Mouse (Mus musculus) spleen, adult 12 weeks (tissue): ENCODE measurements around the gene Vps8.
A peak's percentile ranks its signal among the peaks of the same experiment; 100 is the strongest.

Experiments
- DNase-seq: peaks from one replicate; pipeline ENCODE4 v3.0.0; 2022; ENCODE audit warnings: low spot score

Gene Vps8

DNA sequence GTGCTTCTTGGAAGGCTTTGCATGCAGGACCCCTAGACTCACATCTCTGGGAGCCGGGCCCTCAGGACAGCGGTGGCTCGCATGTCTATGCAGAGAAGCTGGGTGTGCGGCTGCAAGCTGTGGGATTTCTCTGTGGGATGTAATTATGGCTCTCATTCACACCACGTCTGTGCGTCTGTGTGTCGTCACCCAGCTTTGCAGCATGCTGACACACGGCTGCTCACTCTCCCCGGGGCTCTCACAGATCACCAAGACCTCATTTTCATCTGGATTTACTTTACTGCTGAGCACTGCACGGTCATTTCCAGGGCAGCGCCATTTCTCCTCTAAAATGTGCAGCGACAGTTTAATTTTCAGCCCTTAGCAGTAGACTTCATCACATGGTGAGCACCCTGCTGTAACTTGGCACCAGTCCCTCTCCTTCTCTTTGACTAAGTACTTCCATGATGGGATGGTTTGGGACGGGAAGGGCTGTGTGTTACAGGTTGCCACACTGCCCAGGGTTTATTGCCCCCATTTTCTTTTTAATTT, 205.2 kb downstream of the Vps8 start:
- DNase-seq, result no peak

DNA sequence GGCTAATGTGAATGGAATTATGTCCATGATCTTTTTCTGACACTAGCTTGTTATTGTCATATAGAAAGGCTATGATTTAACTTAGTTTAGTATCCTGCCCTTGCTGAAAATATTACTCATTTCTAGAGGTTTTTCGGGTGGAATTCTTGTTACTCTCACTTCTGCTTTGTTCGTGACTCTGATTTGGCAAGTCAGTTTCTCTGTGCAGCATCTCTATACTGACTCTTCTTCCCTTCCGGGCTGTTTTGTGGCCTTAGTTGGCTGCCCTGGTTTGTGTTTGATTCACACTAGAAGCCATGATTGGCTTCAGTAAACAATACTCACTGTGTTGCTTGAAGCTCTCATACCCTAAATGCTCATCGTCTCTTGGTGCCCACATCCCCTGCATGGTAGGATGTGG, 207.7 kb downstream of the Vps8 start:
- DNase-seq, result no peak

DNA sequence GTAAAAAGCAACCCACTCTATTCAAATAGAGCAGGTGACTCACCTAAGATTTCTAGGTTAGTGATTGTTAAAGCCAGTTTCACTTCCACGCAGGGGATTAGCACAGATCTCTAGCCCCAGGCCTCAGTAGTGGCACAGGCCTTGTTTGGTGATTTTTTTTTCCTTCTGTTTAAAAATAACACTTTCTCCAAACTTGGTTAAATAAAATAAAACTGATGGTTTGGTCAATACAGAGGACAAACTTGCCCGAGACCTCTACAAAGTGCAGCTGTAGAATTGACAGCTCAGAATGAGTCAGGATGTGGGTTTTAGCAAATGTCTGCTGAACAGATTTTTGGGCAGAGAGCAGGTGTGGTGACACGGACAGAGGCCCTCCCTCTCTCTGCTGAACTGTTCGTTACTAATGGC, 208.9 kb downstream of the Vps8 start:
- no peak for DNase-seq

- DNase-seq, result no peak
These were observed 211.5 kb downstream of the Vps8 start for GRCm38 (mm10) chr16:21634460-21634859.

- DNase-seq, result no peak
These were observed 213.4 kb downstream of the Vps8 start for GRCm38 (mm10) chr16:21636156-21636853.

DNA sequence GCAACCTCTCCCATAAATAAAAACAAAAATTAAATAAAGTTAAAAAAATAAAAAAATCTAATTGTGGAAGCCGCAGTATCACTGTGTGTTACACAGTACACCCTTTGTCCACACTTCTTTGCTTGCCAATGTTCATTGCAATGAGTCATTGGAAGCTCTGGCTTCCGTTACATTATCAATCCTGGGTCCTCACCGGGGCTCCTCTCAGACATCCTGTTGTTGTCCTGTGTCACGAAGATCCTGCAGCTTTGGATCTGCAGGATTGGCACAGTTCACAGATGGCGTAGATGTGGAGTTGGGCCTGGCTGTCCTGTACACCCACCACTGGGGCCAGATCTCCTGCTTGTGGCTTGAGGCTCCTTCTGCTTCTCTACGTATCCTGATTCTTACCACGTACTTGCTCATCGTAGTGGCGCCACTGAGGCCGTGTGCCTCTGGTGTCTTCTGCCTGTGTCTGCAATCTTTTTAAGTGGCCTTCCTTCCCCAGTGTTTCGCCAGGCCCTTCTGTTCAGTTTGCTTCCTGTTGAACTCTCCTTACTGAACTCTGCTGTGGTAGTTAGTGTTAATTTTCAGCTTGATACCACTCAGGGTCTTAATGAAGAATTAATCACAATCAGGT, 214.4 kb downstream of the Vps8 start:
- DNase-seq, result no peak

DNA sequence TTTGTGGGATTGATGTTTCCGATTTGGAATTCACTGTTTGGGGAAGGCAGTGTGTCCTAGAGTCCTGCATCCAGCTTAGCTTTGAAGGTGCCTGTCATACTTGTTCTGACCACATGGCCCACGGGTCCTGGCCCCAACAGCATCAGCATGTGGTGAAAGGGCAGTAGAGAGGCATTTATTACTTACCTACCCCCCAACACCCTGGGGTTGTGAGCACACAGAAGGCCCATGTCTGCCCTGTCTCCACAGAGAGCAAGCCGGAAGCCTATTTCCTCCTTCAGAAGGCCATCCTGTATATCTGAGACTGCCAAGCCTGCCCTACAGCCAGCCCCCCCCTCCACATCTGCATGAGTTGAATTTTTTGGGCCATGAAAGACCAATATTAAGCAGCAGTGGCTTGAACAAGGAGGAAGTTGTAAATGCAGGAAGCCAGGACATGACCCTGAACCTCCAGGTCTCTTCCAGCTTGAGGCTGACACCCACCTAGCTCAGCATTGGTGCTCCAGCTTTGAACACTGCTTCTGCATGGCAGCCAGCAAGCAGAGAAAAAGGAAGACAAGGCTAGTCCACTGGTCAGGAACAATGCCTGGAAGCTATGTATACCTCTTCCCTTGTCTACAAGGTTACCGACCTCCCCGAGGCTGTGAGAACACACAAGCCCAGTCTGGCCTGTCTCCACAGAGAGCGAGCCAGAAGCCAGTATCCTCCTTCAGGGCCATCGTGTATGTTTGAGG, 218.0 kb downstream of the Vps8 start:
- no peak for DNase-seq

- DNase-seq, result peak; percentile 9
These were observed 219.0 kb downstream of the Vps8 start for GRCm38 (mm10) chr16:21641944-21642343.

- DNase-seq, result no peak
These were observed 220.0 kb downstream of the Vps8 start for GRCm38 (mm10) chr16:21642906-21643305.

- DNase-seq, result no peak
These were observed 220.7 kb downstream of the Vps8 start for GRCm38 (mm10) chr16:21643621-21644041.

GRCm38 (mm10) chr16:21644066-21644561, 221.2 kb downstream of the Vps8 start:
- DNase-seq, result no peak

GRCm38 (mm10) chr16:21644574-21644973, 221.7 kb downstream of the Vps8 start:
- DNase-seq, result no peak

DNA sequence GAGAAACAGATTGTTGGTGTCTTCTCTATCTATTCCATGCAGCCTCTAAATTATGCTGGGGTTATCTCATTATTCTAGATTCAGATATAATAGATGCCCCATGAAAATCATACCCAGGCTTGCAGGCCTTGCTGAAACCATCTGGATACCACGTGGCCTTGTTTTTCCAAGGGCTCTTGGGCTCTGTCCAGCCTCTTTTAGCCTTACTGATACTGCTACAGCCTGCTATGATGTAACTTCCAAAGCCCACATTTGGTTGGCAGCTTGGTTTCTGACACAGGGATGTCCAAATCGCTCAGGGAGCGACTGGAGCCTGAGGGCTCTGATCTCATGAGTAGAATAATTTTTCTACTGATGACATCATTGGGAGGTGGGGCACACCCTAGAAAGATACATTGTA, 223.0 kb downstream of the Vps8 start:
- DNase-seq, result no peak

- DNase-seq, result no peak
These were observed 223.6 kb downstream of the Vps8 start for GRCm38 (mm10) chr16:21646496-21646895.

DNA sequence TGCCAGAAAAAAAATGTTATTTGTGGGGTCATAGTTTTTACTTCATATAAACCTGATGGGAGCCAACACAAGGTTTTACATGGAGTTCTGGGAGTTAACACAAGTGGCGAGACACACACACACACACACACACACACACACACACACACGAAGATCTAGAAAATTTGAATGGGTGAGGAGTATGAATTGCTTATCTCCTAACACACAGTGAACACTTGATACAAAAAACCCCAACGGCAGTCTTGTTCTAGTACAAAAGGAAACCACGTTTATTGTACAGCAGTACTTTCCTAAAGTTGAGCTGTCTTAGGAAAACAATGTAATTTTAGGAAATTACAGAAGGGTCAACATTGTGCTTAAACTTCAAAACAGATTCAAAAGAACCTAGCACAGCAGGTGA, 225.9 kb downstream of the Vps8 start:
- no peak for DNase-seq

DNA sequence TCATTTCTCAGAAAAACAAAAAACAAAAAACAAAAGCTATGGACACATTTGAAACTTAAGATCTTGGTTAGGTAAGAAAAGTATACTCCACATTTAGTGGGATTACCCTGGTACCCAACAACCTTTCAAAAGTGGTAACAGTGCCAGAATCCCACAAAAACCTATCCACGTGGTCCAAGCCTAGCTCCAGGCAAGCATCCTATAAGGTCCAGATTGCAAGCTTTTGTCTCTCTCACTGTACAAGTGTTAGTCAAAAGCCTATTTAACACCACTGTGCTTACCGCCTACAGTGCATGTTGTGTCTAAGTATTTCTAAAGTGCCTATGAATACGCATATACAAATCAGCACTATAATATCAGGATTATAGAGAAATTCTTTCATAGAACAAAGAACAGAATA, 227.4 kb downstream of the Vps8 start:
- no peak for DNase-seq

GRCm38 (mm10) chr16:21651161-21651560, 228.2 kb downstream of the Vps8 start:
- no peak for DNase-seq

- no peak for DNase-seq
These were observed 230.2 kb downstream of the Vps8 start for GRCm38 (mm10) chr16:21653151-21653550.

DNA sequence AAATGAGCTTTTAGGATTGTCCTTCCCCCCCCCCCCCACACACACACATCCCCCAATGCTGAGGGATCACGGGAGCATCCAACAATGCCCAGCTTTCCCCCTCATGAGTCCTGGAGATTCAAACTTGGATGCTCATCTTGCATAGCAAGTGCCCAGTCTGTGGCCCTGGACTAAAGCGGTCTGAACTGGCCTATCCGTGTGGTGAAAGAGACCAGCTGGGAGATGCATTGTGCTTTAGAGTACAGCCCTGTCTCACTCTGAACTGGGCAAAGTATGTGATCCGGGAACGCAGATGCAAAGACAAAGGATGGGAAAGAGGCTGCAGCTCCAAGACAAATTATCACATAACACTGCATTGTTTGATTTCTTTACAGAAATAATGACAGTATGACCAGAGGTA, 231.5 kb downstream of the Vps8 start:
- no peak for DNase-seq

- DNase-seq, result no peak
These were observed 232.4 kb downstream of the Vps8 start for GRCm38 (mm10) chr16:21655291-21655690.

DNA sequence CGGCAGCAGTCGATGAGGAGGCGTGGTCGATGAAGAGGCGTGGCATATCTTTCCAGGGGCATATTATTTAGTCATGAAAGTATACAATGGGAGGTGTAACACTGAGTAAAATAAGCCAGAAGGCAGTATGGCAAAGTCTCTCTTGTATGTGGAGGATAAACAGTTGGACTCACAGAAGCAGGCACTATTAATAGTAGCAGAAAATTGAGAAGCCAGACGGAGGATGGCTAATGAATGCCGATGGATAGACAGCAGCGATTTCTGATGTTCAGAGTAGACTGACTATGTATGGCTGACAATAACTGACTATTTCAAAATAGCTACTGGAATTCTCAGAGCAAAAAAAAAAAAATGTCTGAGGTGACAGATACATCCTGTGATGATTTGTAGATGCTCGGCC, 233.0 kb downstream of the Vps8 start:
- no peak for DNase-seq

- no peak for DNase-seq
These were observed 241.9 kb downstream of the Vps8 start for GRCm38 (mm10) chr16:21664633-21665363.
